Mouse (Mus musculus) midbrain, embryonic 13.5 days (tissue): ENCODE data around the gene Emb. TPM values are rescaled to one million over a fixed set of nuclear protein-coding genes. Genes with fewer than 3 reads are reported as not detected.

Experiments used
- ATAC-seq: fragments of 200-750 bp; cut with Nextera tagmentation; 2 replicates; pipeline ENCODE4 v1.8.0; 2017; ENCODE audit warnings: mild to moderate bottlenecking, moderate TSS enrichment, moderate library complexity
- H3K27ac ChIP-seq: fragments of 300-500 bp; sonication (generic); 2 replicates; pipeline ENCODE4 v1.5.1; 2015; ENCODE audit warnings: inconsistent platforms, mild to moderate bottlenecking, moderate library complexity
- H3K27me3 ChIP-seq: fragments of 300-500 bp; sonication (generic); 2 replicates; pipeline ENCODE4 v1.6.1; 2015; ENCODE audit warnings: mild to moderate bottlenecking, inconsistent platforms
- H3K36me3 ChIP-seq: fragments of 300-500 bp; sonication (generic); 2 replicates; pipeline ENCODE4 v1.6.1; 2015; ENCODE audit warnings: mild to moderate bottlenecking, inconsistent platforms
- H3K4me1 ChIP-seq: fragments of 300-500 bp; sonication (generic); replicated peaks from 2 replicates; pipeline ENCODE4 v1.6.1; 2015; ENCODE audit warnings: inconsistent platforms
- H3K4me2 ChIP-seq: fragments of 300-500 bp; sonication (generic); replicated peaks from 2 replicates; pipeline ENCODE4 v1.6.1; 2015; ENCODE audit warnings: moderate library complexity, mild to moderate bottlenecking, inconsistent platforms
- H3K4me3 ChIP-seq: fragments of 300-500 bp; sonication (generic); replicated peaks from 2 replicates; pipeline ENCODE4 v1.5.1; 2015; ENCODE audit warnings: mild to moderate bottlenecking, inconsistent platforms
- H3K9ac ChIP-seq: fragments of 300-500 bp; sonication (generic); replicated peaks from 2 replicates; pipeline ENCODE4 v1.6.1; 2015; ENCODE audit warnings: mild to moderate bottlenecking, inconsistent platforms
- H3K9me3 ChIP-seq: fragments of 300-500 bp; sonication (generic); 2 replicates; pipeline ENCODE4 v1.6.1; 2016; ENCODE audit warnings: mild to moderate bottlenecking, inconsistent platforms
- WGBS: fragments of 180-500 bp; shearing (Covaris S2); methylation state at CpG from one replicate; pipeline ENCODE4 v1.1.7; 2015; 5-methylcytosine and 5-hydroxymethylcytosine counted together
- polyA plus RNA-seq: library from polyadenylated mRNA; unstranded; fragments of >200 nt; fragmentation: Nextera tagmentation; extraction: Ambion mirVana; gene quantifications from 2 replicates; pipeline ENCODE4 v1.2.1, GENCODE M21; 2015

Gene Emb
- polyA plus RNA-seq, 1 experiment from 2014 or later = 13.4 TPM

DNA sequence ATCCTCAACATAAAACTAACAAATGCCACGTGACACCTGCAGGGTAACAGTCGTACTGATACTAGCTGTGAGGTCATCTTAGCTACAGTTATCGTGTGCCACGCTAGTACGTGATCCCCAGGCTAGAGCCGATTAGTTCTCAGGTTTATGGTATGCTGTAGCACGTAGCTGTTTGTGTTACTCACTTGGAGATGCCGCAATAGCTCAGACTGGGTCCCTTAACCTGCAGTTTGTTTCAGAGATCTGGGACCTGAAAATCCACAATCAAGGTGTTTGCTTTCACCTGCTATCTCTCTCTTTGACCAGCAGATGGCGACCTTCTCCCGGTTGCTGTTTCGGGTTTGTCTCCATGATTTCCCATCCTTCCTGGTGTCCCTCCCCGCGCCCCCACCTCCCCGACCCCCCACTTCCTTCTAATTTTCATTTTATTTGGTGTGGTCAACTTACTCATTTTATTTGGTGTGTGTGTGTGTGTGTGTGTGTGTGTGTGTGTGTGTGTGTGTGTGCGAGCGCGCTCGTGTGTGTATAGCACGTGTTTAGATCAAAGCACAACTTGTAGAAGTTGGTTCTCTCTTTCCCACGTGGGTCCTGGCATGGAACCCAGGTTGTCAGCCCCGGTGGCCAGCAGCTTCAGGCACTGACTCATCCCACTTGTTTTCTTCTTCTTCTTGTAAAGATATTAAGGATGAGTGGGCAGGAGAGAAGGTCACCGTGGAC, 5.4 kb upstream of the Emb start:
- H3K27ac ChIP-seq = no peak overlapping the region
- no peaks in the 10 kb centered on the region for H3K36me3 ChIP-seq
- 49% methylated on average over 22 of the region's 22 CpGs for WGBS
- H3K4me3 ChIP-seq = no peak overlapping the region
- ATAC-seq = peak; percentile 79
- H3K9me3 ChIP-seq = no peaks in the 10 kb centered on the region
- H3K4me2 ChIP-seq = no peak overlapping the region; the same call in 1 of the 2 replicates
- no peak overlapping the region for H3K9ac ChIP-seq
- H3K4me1 ChIP-seq = no peaks in the 10 kb centered on the region
- H3K27me3 ChIP-seq = no peaks in the 10 kb centered on the region

DNA sequence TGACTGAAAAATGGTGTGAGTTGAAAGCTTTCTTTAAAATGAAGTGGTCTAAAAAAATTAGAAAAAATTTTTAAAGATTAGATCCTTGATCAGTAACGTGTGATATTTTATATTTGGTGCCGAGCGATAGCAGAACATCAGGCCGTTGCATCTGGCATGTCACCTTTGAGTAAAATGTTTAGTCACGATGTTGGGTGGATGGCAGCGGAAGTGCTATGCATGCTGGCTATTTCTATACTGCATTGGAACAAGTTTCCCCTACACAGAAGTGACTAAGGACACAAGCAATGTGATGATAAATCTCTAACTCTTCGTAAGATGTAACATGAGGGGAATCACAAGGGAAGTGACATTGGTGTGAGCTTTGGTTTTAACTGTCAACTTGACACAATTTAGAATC, 3.7 kb upstream of the Emb start:
- Histone ChIP-seq H3K4me1 (no peaks in the 10 kb centered on the region), H3K27me3 (no peaks in the 10 kb centered on the region), H3K9ac (no peak overlapping the region), H3K4me2 (no peak overlapping the region), H3K4me3 (no peak overlapping the region), H3K9me3 (no peaks in the 10 kb centered on the region), H3K36me3 (no peaks in the 10 kb centered on the region), H3K27ac (no peak overlapping the region)
- 93% methylated on average over 7 of the region's 7 CpGs for WGBS
- ATAC-seq = no peak

DNA sequence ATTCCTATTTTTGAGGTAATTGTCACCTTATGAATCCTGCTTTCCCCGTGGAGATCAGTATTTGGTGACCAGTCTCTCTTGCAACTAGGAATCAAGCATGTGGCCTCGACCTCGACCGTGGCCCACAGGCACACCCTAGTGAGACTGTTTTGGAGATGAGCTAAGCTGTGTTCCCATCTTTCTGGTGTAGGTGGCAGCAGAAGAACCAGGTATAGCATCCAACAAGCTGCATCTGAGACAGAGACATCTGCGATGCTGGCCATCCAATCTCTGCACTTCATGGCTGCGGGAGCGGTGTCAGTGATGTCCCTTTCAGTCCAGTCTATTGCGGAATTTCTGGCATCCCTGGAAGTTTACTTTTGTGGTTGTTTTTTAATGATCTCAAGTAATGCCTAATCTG, 2.3 kb upstream of the Emb start:
- no peak overlapping the region for H3K27ac ChIP-seq

DNA sequence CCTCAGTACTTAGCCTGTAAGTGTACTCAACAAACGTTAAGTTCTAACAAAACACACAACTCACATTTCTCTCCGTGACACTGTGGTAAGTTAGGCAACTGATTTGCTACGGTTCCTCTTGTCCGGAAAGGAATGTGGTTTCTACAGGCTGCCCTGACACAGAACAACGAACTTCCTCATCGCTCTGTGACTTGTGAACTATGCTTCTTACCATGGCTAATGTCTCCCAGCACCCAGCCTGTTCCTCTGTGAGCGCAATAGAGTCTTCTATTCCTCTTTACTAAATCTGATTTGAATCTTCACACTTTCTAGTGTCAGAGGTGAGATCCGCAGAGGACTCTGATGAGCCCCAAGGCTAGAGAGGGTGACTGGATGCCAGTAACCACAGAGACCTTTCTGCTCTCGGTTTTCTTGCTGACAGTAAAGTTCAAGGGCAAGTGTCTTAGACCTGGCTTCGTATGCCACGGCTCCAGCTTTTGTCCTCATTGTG, 3.1 kb downstream of the Emb start:
- H3K9me3 ChIP-seq = no peaks in the 10 kb centered on the region
- H3K27ac ChIP-seq = no peak overlapping the region
- no peak for ATAC-seq
- WGBS = 68% methylated on average over 11 of the region's 11 CpGs
- no peak overlapping the region for H3K4me2 ChIP-seq
- H3K27me3 ChIP-seq = no peaks in the 10 kb centered on the region
- no peak overlapping the region for H3K4me3 ChIP-seq
- no peaks in the 10 kb centered on the region for H3K36me3 ChIP-seq
- no peak overlapping the region for H3K9ac ChIP-seq
- H3K4me1 ChIP-seq = peaks cover 9% of the 10 kb centered on the region; the same call in 1 of the 2 replicates

More for the DNA sequence above, 2.3 kb upstream of the Emb start:
- no peak overlapping the region for H3K9ac ChIP-seq
- H3K4me2 ChIP-seq = no peak overlapping the region
- 88% methylated on average over 8 of the region's 8 CpGs for WGBS
- no peak for ATAC-seq
- H3K27me3 ChIP-seq = no peaks in the 10 kb centered on the region
- no peak overlapping the region for H3K4me3 ChIP-seq
- no peaks in the 10 kb centered on the region for H3K36me3 ChIP-seq
- H3K4me1 ChIP-seq = no peaks in the 10 kb centered on the region
- no peaks in the 10 kb centered on the region for H3K9me3 ChIP-seq

DNA sequence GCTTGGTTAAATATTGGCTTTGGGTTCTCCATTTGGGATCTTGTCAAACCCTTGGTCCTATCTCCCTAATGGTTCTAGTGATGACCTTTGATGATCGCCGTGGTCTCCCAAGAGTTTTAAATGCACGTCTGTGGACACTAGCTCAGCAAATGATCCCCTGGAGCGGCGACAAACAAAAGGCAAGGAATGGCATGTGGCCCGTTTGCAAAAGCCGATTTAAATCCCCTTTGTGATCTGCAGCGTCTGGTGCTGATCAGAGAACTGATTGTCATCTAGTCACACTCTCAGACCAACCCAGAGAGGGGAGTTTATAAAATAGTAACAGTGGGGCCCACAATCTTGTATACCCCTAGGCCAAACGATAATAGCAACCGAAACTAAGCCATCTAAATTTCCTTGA, 7.1 kb downstream of the Emb start:
- 1% methylated on average over 10 of the region's 10 CpGs for WGBS
- Histone ChIP-seq H3K27me3 (0 out of 2 replicates have a peak, but pooled peaks cover 3% of the 10 kb centered on the region), H3K4me1 (peaks cover 20% of the 10 kb centered on the region), H3K36me3 (no peaks in the 10 kb centered on the region), H3K9ac (no peak overlapping the region), H3K4me2 (no peak overlapping the region), H3K27ac (no peak overlapping the region), H3K4me3 (no peak overlapping the region), H3K9me3 (no peaks in the 10 kb centered on the region)
- no peak for ATAC-seq

DNA sequence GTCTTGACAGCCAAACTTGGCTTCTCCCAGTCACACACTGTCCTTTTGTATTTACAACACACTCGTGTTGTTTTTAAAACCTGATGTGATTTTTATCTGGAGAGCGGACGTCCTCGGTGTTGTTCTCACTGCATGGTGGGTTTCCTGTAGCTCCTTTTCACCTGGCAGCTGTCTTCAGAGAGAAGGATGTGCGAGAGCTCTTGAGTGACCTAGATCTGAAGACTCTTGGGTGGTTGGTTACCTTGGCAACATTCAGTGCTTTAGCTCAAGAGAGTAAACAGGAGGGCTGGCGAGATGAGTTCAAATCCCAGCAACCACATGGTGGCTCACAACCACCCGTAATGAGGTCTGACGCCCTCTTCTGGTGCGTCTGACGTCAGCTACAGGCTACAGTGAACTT, 7.8 kb downstream of the Emb start:
- Histone ChIP-seq H3K4me3 (no peak overlapping the region), H3K4me2 (no peak overlapping the region), H3K9ac (no peak overlapping the region), H3K9me3 (no peaks in the 10 kb centered on the region), H3K36me3 (no peaks in the 10 kb centered on the region), H3K4me1 (peaks cover 20% of the 10 kb centered on the region), H3K27me3 (0 out of 2 replicates have a peak, but pooled peaks cover 3% of the 10 kb centered on the region), H3K27ac (no peak overlapping the region)
- ATAC-seq = no peak
- 8% methylated on average over 10 of the region's 10 CpGs for WGBS

DNA sequence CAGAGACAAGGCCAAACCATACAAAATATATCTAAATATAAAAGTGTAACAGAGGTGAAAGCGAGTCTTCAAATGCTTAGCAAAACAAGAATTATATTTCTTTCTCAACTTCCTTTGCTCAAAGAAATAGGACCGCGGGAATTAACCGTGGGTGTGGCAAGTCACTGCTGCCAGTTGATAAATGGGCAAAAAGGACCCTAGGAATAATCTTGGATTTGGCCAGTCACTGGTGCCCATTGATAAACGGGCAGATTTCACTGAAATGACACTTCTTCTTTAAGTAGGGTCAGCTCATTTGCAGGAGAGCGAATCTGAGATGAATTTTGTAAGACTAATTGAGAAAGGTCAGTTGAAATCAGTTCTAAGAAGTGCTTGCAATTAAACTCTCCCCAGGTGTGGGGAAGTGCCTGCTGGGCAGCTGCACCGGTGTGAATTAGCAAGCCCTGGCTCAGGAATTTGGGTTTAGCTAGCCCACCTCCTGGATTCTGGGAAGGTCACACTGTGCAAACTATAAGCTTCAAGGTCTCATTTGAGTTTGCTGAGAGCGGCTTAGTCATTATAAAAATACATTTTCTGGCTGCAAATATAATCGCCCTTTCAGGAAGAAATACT, 8.5 kb downstream of the Emb start:
- no peak overlapping the region for H3K9ac ChIP-seq
- no peaks in the 10 kb centered on the region for H3K36me3 ChIP-seq
- 17% methylated on average over 9 of the region's 9 CpGs for WGBS
- H3K4me1 ChIP-seq = peaks cover 28% of the 10 kb centered on the region
- 0 out of 2 replicates have a peak, but pooled peaks cover 3% of the 10 kb centered on the region for H3K27me3 ChIP-seq
- no peak overlapping the region for H3K4me2 ChIP-seq
- no peak overlapping the region for H3K4me3 ChIP-seq
- no peak overlapping the region for H3K27ac ChIP-seq
- no peak for ATAC-seq
- no peaks in the 10 kb centered on the region for H3K9me3 ChIP-seq

DNA sequence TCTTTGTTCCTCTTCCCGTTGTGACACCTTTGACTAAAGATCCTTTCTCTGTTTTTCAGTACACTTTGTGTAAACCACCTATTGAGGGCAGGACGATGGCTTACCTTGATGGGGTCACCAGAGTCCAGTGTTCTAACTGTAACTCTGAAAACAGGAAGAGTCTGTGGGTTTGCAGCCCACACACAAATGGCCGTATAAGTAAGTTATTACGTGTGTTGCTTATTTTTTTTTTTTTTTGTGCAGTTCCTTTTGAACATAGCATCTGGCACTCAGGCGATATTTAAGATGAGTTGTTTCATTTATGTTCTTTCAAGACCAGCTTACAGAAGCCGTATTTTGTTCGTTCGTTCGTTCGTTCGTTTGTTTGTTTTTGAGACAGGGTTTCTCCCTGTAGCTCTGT, 9.3 kb downstream of the Emb start:
- no peak overlapping the region for H3K4me3 ChIP-seq
- H3K27ac ChIP-seq = no peak overlapping the region
- H3K4me2 ChIP-seq = no peak overlapping the region
- WGBS = 67% methylated on average over 11 of the region's 11 CpGs
- peaks cover 35% of the 10 kb centered on the region for H3K4me1 ChIP-seq
- no peak for ATAC-seq
- 0 out of 2 replicates have a peak, but pooled peaks cover 3% of the 10 kb centered on the region for H3K27me3 ChIP-seq
- no peaks in the 10 kb centered on the region for H3K36me3 ChIP-seq
- no peak overlapping the region for H3K9ac ChIP-seq
- no peaks in the 10 kb centered on the region for H3K9me3 ChIP-seq

DNA sequence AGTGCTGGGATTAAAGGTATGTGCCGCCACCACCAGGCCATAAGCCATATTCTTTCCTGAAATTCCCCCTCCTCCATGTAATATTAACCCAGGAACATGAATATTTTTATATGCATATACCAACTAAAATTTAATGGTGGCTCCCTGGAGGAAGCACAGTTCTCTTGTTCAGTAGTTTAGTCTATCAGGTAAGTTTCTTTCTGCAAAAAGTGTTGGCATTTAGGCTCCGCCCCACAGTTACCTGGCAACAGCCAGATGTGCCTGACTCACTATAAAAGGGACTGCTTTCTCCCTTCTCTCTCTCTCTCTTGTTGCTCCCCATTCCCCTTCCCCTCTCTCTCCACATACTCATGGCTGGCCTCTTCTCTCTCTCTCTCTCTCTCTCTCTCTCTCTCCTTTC, 9.8 kb downstream of the Emb start:
- peaks cover 35% of the 10 kb centered on the region for H3K4me1 ChIP-seq
- H3K36me3 ChIP-seq = no peaks in the 10 kb centered on the region
- ATAC-seq = no peak
- no peak overlapping the region for H3K4me3 ChIP-seq
- 0 out of 2 replicates have a peak, but pooled peaks cover 3% of the 10 kb centered on the region for H3K27me3 ChIP-seq
- no peak overlapping the region for H3K9ac ChIP-seq
- H3K27ac ChIP-seq = no peak overlapping the region
- WGBS = 81% methylated on average over 2 of the region's 2 CpGs
- no peak overlapping the region for H3K4me2 ChIP-seq
- no peaks in the 10 kb centered on the region for H3K9me3 ChIP-seq

DNA sequence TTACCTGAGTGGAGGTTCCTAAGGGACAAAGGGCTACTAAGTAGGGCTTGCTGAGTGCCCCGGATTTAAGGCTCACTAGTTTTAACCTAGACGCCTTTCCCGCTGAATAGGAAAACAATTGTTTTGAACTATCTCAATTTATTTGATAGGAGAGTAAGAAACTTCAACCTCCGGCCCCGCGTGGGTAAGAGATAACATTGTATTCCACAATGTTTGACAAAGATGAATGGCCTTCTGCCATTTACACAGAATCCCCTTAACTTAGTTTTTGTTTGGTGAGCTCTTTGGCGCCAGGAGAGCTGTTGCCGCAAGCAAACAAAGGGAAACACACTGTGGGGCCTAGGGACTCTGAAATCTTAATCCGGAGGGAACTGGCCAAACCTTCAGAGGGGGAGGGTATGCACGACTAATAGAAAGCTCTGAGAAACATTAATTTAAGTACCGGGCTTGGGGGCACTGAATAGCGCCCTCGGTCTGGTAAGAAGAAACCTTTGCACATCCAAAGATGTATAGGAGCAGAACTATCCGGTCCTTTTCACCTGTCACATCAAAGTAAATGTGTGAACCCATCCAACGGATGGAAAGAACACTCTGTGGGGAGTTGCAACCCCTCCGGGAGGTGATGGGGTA, 11.7 kb downstream of the Emb start:
- Histone ChIP-seq H3K27me3 (0 out of 2 replicates have a peak, but pooled peaks cover 3% of the 10 kb centered on the region), H3K4me3 (peak overlapping the region; percentile 76), H3K36me3 (no peaks in the 10 kb centered on the region), H3K9ac (peak overlapping the region; percentile 72), H3K4me2 (peak overlapping the region; percentile 70), H3K9me3 (no peaks in the 10 kb centered on the region), H3K4me1 (peaks cover 35% of the 10 kb centered on the region), H3K27ac (peak overlapping the region; percentile 70)
- WGBS = 1% methylated on average over 16 of the region's 16 CpGs
- ATAC-seq = peak; percentile 22; the same call in 1 of the 2 replicates

DNA sequence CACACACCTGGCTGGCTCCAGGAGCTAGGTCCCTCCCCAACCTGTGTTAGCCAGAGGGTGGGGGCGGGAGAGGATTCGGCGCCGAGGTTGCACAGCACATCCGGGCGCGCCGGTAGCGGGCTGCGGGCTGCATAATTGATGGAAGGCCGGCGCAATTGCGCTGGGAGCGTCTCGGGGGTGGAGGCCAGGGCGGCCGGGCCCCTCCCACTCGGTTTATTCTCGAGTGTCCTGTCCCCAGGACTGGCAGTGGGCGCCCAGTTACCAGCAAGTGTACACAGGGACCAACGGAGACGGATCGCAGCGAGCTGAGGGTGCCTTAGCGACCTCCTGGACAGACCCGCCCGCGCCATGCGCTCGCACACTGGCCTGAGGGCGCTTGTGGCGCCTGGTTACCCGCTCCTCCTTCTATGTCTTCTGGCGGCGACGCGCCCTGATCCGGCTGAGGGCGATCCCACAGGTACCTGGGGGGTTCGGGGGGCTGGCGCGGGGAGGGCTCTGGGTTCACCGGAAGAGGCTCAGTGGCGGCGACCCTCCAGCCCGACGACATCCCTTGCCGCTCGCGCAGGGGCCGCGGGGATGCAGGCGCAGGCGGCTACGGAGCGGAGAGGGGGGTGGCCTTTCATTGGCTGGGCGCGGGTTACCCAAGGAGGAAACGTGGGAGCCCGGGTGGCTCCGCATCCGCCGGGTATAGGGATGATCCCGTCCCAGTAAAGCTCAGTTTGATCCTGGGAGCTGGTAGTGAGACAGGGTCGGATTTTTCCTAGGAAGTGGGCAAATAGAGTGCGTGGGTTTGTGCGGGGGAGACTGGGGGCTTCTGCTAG, 12.4 kb downstream of the Emb start, which contains the start of gene Gm17509:
TSS of gene Gm17509 (minus strand) at position 575 of the 821 bp plus-strand sequence.
- peaks cover 31% of the 10 kb centered on the region for H3K4me1 ChIP-seq
- H3K36me3 ChIP-seq = no peaks in the 10 kb centered on the region
- peak within 1 kb of the TSS; percentile 72 for H3K9ac ChIP-seq
- ATAC-seq = peak; percentile 93
- no peaks in the 10 kb centered on the region for H3K9me3 ChIP-seq
- 0 out of 2 replicates have a peak, but pooled peaks cover 3% of the 10 kb centered on the region for H3K27me3 ChIP-seq
- peak within 1 kb of the TSS; percentile 70 for H3K27ac ChIP-seq
- peak within 1 kb of the TSS; percentile 70 for H3K4me2 ChIP-seq
- H3K4me3 ChIP-seq = peak within 1 kb of the TSS; percentile 76
- WGBS = under 1% methylated on average over 66 of the region's 67 CpGs
